Mouse (Mus musculus) heart, postnatal 4 days (tissue): Measurements from ENCODE around the gene Ankmy1. TPM values are rescaled to one million over a fixed set of nuclear protein-coding genes. Genes with fewer than 3 reads are reported as not detected.

Experiments used
- DNase-seq: peaks from one replicate; pipeline ENCODE4 v3.0.0; 2021
- microRNA-seq, 2 experiments: library from miRNA; unstranded; fragments of <30 nt; microRNA quantifications; one replicate each; pipeline ENCODE4 v1.2.0; 2021 to 2022
- total RNA-seq, 2 experiments: library from RNA; stranded (reverse); gene quantifications; 2 replicates each; pipeline ENCODE4 v1.2.3; 2021

The Ankmy1 gene
- total RNA-seq, 2 experiments from 2014 or later = 0.14 TPM; not detected in 1

GRCm38 (mm10) chr1:92815756-92816294, 86.9 kb downstream of the Ankmy1 start:
- no peak for DNase-seq

GRCm38 (mm10) chr1:92815100-92815499, 87.6 kb downstream of the Ankmy1 start:
- no peak for DNase-seq

GRCm38 (mm10) chr1:92814319-92814718, 88.4 kb downstream of the Ankmy1 start:
- no peak for DNase-seq

Small RNA genes within 50 kb of the gene (microRNA-seq; reads per million reads assigned to microRNA genes)
- 4,801 to 12,000 reads per million in 2 experiments for gene Mir149

Other genes starting within 250 kb of the Ankmy1 start
- gene Gpc1, start 71.3 kb downstream of the Ankmy1 start, total RNA-seq = 100 to 1,000 TPM; 133 to 148 TPM
- 10 to 100 TPM in 1 of 2 experiments, 1 to 10 TPM in 1; 9.3 to 10.6 TPM for gene Dusp28, start 4.1 kb upstream of the Ankmy1 start, total RNA-seq
- 10 to 100 TPM; 73.8 to 74.1 TPM for gene Rnpepl1, start 7.9 kb upstream of the Ankmy1 start, total RNA-seq
- gene Capn10, start 31.5 kb upstream of the Ankmy1 start, total RNA-seq = 10 to 100 TPM; 10.2 to 14.0 TPM
- under 1 TPM; 0.38 to 0.59 TPM for gene Gpr35, start 48.0 kb upstream of the Ankmy1 start, total RNA-seq
- gene Aqp12, start 103.4 kb upstream of the Ankmy1 start, total RNA-seq = not detected
- gene Kif1a, start 199.0 kb upstream of the Ankmy1 start, total RNA-seq = 1 to 10 TPM; 6.2 to 7.5 TPM
- not detected for gene Agxt, start 232.3 kb upstream of the Ankmy1 start, total RNA-seq